ENCODE assay signal across 15 mouse cellular contexts in genomic region chr16:8306389-8306788, GRCm38 (mm10).
DNase-seq lines count a peak whose midpoint lies in the region; TF ChIP-seq lines count a peak whose summit lies in the region.
"Had no signal": no experiment of that assay in that cellular context is flagged by ENCODE, and none has a peak within 500 bp of the region (broad histone marks: within the 10 kb centered on the region; RNA-seq: fewer than 3 reads in every experiment).

No protein-coding gene starts in this region.

- DNase-seq in liver, adult 2 months (ENCODE audit: extremely low read depth, low read depth, low spot score), result peak; percentile 2
- no peak for DNase-seq in liver
- DNase-seq in T-cell, adult 2 months (ENCODE audit: low spot score), result peak; percentile 79
- peak; percentile 12 to 86 for DNase-seq in left cerebral cortex, postnatal 25 days (ENCODE audit: low spot score in 2 of 2)
- peak; percentile 45 for DNase-seq in thymus, postnatal 0 days (ENCODE audit: low spot score)
- no peak for DNase-seq in ovary, adult 18-20 months (ENCODE audit: low spot score)
- no peak for DNase-seq in cerebellum, adult 11 months
- DNase-seq in gastrocnemius, postnatal 4 days (ENCODE audit: low spot score in 2 of 2), result no peak
- DNase-seq: adrenal gland, adult 2 months; cerebellum, adult 8-10 months; gastrocnemius, postnatal 10 days; heart, postnatal 10 days; liver, embryonic 13.5 days had no signal

- no peak for TF ChIP-seq CTCF in liver, adult 2 months (IDR thresholded peaks at IDR 0.05; ENCODE audit: low read depth, low read length)

- H3K36me3 ChIP-seq in liver, adult 2 months (ENCODE audit: control insufficient read depth, insufficient read depth, low read length), result no peaks in the 10 kb centered on the region
- H3K36me3 ChIP-seq: liver, embryonic 13.5 days; neural tube, embryonic 13.5 days had no signal

- WGBS in liver, adult 2 months, result 69% methylated on average over 8 of the region's 8 CpGs

- H3K79me2 ChIP-seq in liver, adult 2 months (ENCODE audit: control insufficient read depth, insufficient read depth, low read length), result no peaks in the 10 kb centered on the region

- no peak overlapping the region for H3K27ac ChIP-seq in liver, adult 2 months (replicated peaks; ENCODE audit: insufficient read depth, low read depth, low read length)
- H3K27ac ChIP-seq: liver, embryonic 13.5 days; neural tube, embryonic 13.5 days had no signal

- H3K9ac ChIP-seq in liver, adult 2 months (ENCODE audit: low read depth, low read length), result no peak overlapping the region
- H3K9ac ChIP-seq: liver, embryonic 13.5 days; neural tube, embryonic 13.5 days had no signal

- no peak for TF ChIP-seq POLR2A in liver, adult 2 months (IDR thresholded peaks at IDR 0.05; ENCODE audit: extremely low read depth, insufficient read depth, low read length)

- no peaks in the 10 kb centered on the region for H3K4me1 ChIP-seq in liver, adult 2 months (ENCODE audit: control insufficient read depth, insufficient read depth, low read length)
- H3K4me1 ChIP-seq: liver, embryonic 13.5 days had no signal

- no peaks in the 10 kb centered on the region for H3K27me3 ChIP-seq in liver, adult 2 months (ENCODE audit: control insufficient read depth, insufficient read depth, low read length)
- H3K27me3 ChIP-seq: liver, embryonic 13.5 days; megakaryocyte, embryonic 14.5 days; neural tube, embryonic 13.5 days had no signal

- no peak overlapping the region for H3K4me3 ChIP-seq in liver, adult 2 months (ENCODE audit: insufficient read depth, low read depth, low read length)
- H3K4me3 ChIP-seq: liver, embryonic 13.5 days; megakaryocyte, embryonic 14.5 days; neural tube, embryonic 13.5 days had no signal

- intact Hi-C loops in left cerebral cortex, postnatal 25 days (cut with DNase I), result no loop called here

Comparison
In these comparisons a context has a peak if more than half of its experiments do, and no peak if none do; other contexts are left out.
1. DNase-seq: peak in liver, adult 2 months (single experiment), T-cell, adult 2 months (single experiment), left cerebral cortex, postnatal 25 days (2 of 2) and thymus, postnatal 0 days (single experiment); none in liver (single experiment), ovary, adult 18-20 months (single experiment), cerebellum, adult 11 months (single experiment) and gastrocnemius, postnatal 4 days (0 of 2).